Mouse (Mus musculus): ENCODE measurements around the gene Nemf. TPM values are rescaled to one million over a fixed set of nuclear protein-coding genes. Genes with fewer than 3 reads are reported as not detected.

Gene Nemf
- polyA plus RNA-seq, 1 experiment = 9.2 TPM

DNA sequence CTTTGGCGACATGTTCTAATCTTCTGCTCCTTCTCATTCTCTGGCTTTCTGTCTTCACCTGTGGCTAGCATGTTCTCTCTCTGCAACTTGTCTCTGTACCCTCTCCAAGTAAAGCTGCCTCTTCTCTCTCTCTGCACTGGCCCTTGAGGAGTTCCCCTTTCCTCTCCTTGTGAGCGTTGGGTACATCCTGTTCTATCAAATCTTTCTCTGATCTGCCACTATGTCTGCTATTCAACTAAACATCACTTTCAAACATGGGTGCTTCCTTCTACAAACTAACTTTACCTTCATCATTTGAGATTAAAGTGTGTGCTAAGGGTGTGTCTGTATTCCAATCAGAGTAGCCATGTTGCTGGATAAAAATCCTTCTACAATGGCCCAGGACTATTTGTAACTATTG lies 62.0 kb downstream of the Nemf start:
- Histone ChIP-seq H3K27ac (ENCODE audit: control insufficient read depth, insufficient read depth, low read depth, low read length) (no peak overlapping the region), H3K4me3 (ENCODE audit: control insufficient read depth, low read depth, low read length) (no peak overlapping the region), H3K36me3 (ENCODE audit: control insufficient read depth, insufficient read depth, low read length) (no peaks in the 10 kb centered on the region), H3K4me1 (ENCODE audit: control insufficient read depth, insufficient read depth, low read length) (peaks cover 4% of the 10 kb centered on the region), H3K27me3 (ENCODE audit: control insufficient read depth, insufficient read depth, low read length) (no peaks in the 10 kb centered on the region)
- TF ChIP-seq POLR2A (IDR thresholded peaks at IDR 0.05; ENCODE audit: control insufficient read depth, low read depth, low read length) = no peak
- TF ChIP-seq CTCF (IDR thresholded peaks at IDR 0.05; ENCODE audit: control insufficient read depth, insufficient read depth, insufficient replicate concordance, low read depth, low read length) = no peak

DNA sequence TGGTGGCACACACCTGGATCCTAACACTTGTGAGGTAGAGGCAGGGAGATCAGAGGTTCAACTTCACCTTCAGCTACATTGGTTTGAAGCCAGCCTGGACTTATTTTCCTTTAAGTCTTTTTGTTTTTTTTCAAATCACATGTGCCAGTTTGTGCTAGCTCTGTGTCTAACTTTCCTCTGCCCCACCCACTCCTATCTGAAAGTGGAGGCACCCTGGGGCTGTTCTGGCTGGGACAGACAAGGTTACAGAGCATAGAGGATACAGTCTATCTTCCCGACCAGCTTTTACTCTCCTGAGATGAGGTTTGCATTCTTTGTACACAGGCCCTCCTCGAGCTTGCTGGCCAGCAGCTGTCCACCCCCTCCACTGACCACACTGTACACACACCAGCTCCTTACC lies 63.1 kb downstream of the Nemf start:
- no peak for TF ChIP-seq CTCF (IDR thresholded peaks at IDR 0.05; ENCODE audit: control insufficient read depth, insufficient read depth, insufficient replicate concordance, low read depth, low read length)
- no peak for TF ChIP-seq POLR2A (IDR thresholded peaks at IDR 0.05; ENCODE audit: control insufficient read depth, low read depth, low read length)
- H3K4me1 ChIP-seq (ENCODE audit: control insufficient read depth, insufficient read depth, low read length) = peaks cover 4% of the 10 kb centered on the region
- no peak overlapping the region for H3K4me3 ChIP-seq (ENCODE audit: control insufficient read depth, low read depth, low read length)
- no peaks in the 10 kb centered on the region for H3K36me3 ChIP-seq (ENCODE audit: control insufficient read depth, insufficient read depth, low read length)
- H3K27me3 ChIP-seq (ENCODE audit: control insufficient read depth, insufficient read depth, low read length) = no peaks in the 10 kb centered on the region
- H3K27ac ChIP-seq (ENCODE audit: control insufficient read depth, insufficient read depth, low read depth, low read length) = no peak overlapping the region

DNA sequence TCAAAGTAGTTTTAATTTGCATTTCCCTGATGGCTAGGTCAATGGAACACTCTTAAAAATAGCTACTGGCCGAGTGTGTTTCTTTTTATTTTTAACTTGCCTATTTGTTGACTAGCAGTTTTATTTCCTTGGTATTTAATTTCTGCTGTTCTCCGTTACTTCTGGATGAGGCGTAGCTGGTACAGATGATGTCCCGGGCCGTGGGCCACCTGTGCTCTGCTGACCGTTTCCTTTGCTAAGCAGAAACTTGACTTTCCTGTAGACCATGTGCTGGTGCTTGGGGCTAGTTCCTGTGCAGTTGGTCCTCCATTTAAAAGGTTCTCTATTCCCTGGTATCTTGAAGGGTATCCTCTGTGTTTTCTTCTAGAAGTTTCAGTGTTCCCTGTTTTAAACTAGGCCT lies 64.6 kb downstream of the Nemf start:
- Histone ChIP-seq H3K4me1 (ENCODE audit: control insufficient read depth, insufficient read depth, low read length) (peaks cover 4% of the 10 kb centered on the region), H3K27ac (ENCODE audit: control insufficient read depth, insufficient read depth, low read depth, low read length) (no peak overlapping the region), H3K4me3 (ENCODE audit: control insufficient read depth, low read depth, low read length) (no peak overlapping the region), H3K27me3 (ENCODE audit: control insufficient read depth, insufficient read depth, low read length) (no peaks in the 10 kb centered on the region), H3K36me3 (ENCODE audit: control insufficient read depth, insufficient read depth, low read length) (no peaks in the 10 kb centered on the region)
- no peak for TF ChIP-seq POLR2A (IDR thresholded peaks at IDR 0.05; ENCODE audit: control insufficient read depth, low read depth, low read length)
- no peak for TF ChIP-seq CTCF (IDR thresholded peaks at IDR 0.05; ENCODE audit: control insufficient read depth, insufficient read depth, insufficient replicate concordance, low read depth, low read length)

DNA sequence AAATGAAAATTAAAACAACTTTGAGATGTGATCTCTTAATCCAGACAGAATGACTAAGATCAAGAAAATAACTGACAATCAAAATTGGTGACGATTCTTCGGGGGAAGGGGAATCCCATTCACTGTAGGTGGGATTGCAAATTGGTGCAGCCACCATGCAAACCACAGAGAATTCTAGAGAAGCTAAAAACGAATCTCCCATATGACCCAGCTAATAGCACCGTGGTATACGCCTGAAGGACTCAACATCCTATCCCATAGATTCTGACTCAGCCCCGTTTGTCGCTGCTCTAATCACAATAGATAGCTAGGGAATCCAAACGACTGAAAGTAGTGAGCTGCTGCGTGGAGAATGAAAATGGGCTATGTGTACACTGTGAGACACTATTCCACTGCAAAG lies 68.3 kb downstream of the Nemf start:
- no peaks in the 10 kb centered on the region for H3K36me3 ChIP-seq (ENCODE audit: control insufficient read depth, insufficient read depth, low read length)
- TF ChIP-seq CTCF (IDR thresholded peaks at IDR 0.05; ENCODE audit: control insufficient read depth, insufficient read depth, insufficient replicate concordance, low read depth, low read length) = no peak
- TF ChIP-seq POLR2A (IDR thresholded peaks at IDR 0.05; ENCODE audit: control insufficient read depth, low read depth, low read length) = no peak

DNA sequence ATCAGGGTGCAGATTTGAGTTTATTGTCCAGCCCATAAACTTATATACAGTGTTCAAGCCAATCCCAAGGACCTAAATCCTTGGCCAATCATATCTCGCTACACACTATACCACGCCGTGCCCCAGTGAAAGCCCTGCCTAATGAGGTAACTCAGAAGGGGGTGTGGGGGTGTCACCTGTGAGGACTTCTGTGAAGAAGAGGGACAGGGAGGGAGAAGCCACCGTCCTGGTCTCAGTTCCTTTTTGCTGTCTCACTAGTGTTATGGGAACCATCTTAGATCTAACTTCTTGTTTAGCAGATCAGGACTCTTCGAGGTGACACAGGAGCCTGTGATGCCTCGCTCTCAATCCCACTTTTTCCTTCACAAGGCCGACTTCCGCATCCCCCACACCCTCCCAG lies 69.4 kb downstream of the Nemf start:
- Histone ChIP-seq H3K4me3 (ENCODE audit: control insufficient read depth, low read depth, low read length) (no peak overlapping the region), H3K4me1 (ENCODE audit: control insufficient read depth, insufficient read depth, low read length) (no peaks in the 10 kb centered on the region), H3K27ac (ENCODE audit: control insufficient read depth, insufficient read depth, low read depth, low read length) (no peak overlapping the region), H3K36me3 (ENCODE audit: control insufficient read depth, insufficient read depth, low read length) (no peaks in the 10 kb centered on the region), H3K27me3 (ENCODE audit: control insufficient read depth, insufficient read depth, low read length) (no peaks in the 10 kb centered on the region)
- TF ChIP-seq CTCF (IDR thresholded peaks at IDR 0.05; ENCODE audit: control insufficient read depth, insufficient read depth, insufficient replicate concordance, low read depth, low read length) (no peak), POLR2A (IDR thresholded peaks at IDR 0.05; ENCODE audit: control insufficient read depth, low read depth, low read length) (no peak)

More for the DNA sequence above, 68.3 kb downstream of the Nemf start:
- Histone ChIP-seq H3K4me3 (ENCODE audit: control insufficient read depth, low read depth, low read length) (no peak overlapping the region), H3K27ac (ENCODE audit: control insufficient read depth, insufficient read depth, low read depth, low read length) (no peak overlapping the region), H3K27me3 (ENCODE audit: control insufficient read depth, insufficient read depth, low read length) (no peaks in the 10 kb centered on the region), H3K4me1 (ENCODE audit: control insufficient read depth, insufficient read depth, low read length) (no peaks in the 10 kb centered on the region)

DNA sequence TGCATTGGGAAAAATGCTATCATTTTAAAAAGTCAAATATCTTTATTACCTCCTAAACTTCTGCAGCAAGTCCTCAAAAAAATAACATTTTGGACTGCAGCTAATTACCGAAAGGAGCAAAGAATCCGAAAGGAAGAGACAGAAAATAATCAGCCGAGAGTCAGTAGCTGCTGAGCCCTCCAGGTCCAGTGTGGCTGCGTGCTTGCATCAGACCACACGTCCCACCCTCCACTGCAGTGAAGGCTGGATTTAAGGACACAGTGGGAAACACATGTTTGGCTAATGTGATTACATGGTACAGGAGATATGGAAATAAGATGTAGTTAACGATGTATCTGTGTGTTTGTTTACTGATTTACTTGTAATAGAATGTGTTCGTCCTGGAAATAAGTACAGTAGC lies 73.8 kb downstream of the Nemf start:
- TF ChIP-seq POLR2A (IDR thresholded peaks at IDR 0.05; ENCODE audit: control insufficient read depth, low read depth, low read length) = no peak
- no peak overlapping the region for H3K27ac ChIP-seq (ENCODE audit: control insufficient read depth, insufficient read depth, low read depth, low read length)

DNA sequence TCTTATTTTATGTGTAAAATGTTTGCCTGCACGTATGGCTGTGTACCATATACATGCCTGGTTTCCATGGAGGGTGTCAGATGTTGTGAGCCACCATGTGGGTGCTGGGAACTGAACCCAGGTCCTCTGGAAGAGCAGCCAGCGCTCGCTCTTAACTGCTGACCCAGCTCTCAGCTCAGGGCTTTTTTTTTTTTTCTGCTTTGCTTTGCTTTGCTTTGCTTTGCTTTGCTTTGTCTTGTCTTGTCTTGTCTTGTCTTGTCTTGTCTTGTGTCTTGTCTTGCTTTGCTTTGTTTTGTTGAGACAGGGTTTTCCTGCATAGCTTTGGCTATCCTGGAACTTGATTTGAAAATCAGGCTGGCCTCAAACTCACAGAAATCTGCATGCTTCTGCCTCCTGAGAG lies 76.0 kb downstream of the Nemf start:
- Histone ChIP-seq H3K27me3 (ENCODE audit: control insufficient read depth, insufficient read depth, low read length) (no peaks in the 10 kb centered on the region), H3K27ac (ENCODE audit: control insufficient read depth, insufficient read depth, low read depth, low read length) (no peak overlapping the region), H3K4me1 (ENCODE audit: control insufficient read depth, insufficient read depth, low read length) (no peaks in the 10 kb centered on the region), H3K36me3 (ENCODE audit: control insufficient read depth, insufficient read depth, low read length) (no peaks in the 10 kb centered on the region), H3K4me3 (ENCODE audit: control insufficient read depth, low read depth, low read length) (no peak overlapping the region)
- TF ChIP-seq POLR2A (IDR thresholded peaks at IDR 0.05; ENCODE audit: control insufficient read depth, low read depth, low read length) = no peak
- no peak for TF ChIP-seq CTCF (IDR thresholded peaks at IDR 0.05; ENCODE audit: control insufficient read depth, insufficient read depth, insufficient replicate concordance, low read depth, low read length)

More for the DNA sequence above, 73.8 kb downstream of the Nemf start:
- Histone ChIP-seq H3K27me3 (ENCODE audit: control insufficient read depth, insufficient read depth, low read length) (no peaks in the 10 kb centered on the region), H3K4me3 (ENCODE audit: control insufficient read depth, low read depth, low read length) (no peak overlapping the region), H3K4me1 (ENCODE audit: control insufficient read depth, insufficient read depth, low read length) (no peaks in the 10 kb centered on the region), H3K36me3 (ENCODE audit: control insufficient read depth, insufficient read depth, low read length) (no peaks in the 10 kb centered on the region)

DNA sequence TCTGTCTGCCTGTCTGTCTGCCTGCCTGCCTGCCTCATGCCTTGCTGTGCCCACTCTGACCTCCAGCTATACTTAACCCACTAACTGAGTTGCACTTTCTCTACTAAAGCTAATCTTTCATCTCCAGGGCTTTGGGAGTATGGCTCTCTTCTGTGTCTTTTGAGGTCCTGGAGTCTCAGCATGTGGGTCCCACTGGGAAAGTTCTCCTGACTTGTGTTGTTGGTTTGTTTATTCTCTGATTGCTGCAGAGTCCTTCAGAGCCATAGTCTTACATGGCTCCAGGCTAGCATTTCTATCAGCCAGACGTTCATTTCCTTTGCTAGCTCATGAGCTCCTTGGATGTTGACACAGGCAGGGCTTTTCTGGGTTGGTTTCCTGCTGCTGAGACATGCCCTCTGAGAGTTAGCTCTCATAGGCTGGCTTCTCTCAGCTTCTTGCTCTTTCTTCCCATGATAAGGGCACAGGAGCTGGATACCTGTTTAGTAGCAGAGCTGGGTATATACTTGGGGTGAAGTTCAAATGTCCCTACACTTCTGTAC lies 77.0 kb downstream of the Nemf start:
- Histone ChIP-seq H3K4me3 (ENCODE audit: control insufficient read depth, low read depth, low read length) (no peak overlapping the region), H3K27ac (ENCODE audit: control insufficient read depth, insufficient read depth, low read depth, low read length) (no peak overlapping the region), H3K36me3 (ENCODE audit: control insufficient read depth, insufficient read depth, low read length) (no peaks in the 10 kb centered on the region), H3K4me1 (ENCODE audit: control insufficient read depth, insufficient read depth, low read length) (no peaks in the 10 kb centered on the region), H3K27me3 (ENCODE audit: control insufficient read depth, insufficient read depth, low read length) (no peaks in the 10 kb centered on the region)
- TF ChIP-seq CTCF (IDR thresholded peaks at IDR 0.05; ENCODE audit: control insufficient read depth, insufficient read depth, insufficient replicate concordance, low read depth, low read length) = no peak
- no peak for TF ChIP-seq POLR2A (IDR thresholded peaks at IDR 0.05; ENCODE audit: control insufficient read depth, low read depth, low read length)
